Mouse (Mus musculus) heart, adult 8-10 months (tissue): ENCODE data around the gene Ercc8. TPM values are rescaled to one million over a fixed set of nuclear protein-coding genes. Genes with fewer than 3 reads are reported as not detected.

ENCODE experiments used
- DNase-seq: peaks from one replicate; pipeline ENCODE4 v3.0.0; 2022; ENCODE audit warnings: low spot score
- total RNA-seq, 4 experiments: library from RNA; stranded (reverse); gene quantifications; 2 replicates each; pipeline ENCODE4 v1.2.4; 2022

Ercc8 gene
- 1 to 10 TPM; 4.0 to 8.0 (median 5.6) TPM for total RNA-seq

DNA sequence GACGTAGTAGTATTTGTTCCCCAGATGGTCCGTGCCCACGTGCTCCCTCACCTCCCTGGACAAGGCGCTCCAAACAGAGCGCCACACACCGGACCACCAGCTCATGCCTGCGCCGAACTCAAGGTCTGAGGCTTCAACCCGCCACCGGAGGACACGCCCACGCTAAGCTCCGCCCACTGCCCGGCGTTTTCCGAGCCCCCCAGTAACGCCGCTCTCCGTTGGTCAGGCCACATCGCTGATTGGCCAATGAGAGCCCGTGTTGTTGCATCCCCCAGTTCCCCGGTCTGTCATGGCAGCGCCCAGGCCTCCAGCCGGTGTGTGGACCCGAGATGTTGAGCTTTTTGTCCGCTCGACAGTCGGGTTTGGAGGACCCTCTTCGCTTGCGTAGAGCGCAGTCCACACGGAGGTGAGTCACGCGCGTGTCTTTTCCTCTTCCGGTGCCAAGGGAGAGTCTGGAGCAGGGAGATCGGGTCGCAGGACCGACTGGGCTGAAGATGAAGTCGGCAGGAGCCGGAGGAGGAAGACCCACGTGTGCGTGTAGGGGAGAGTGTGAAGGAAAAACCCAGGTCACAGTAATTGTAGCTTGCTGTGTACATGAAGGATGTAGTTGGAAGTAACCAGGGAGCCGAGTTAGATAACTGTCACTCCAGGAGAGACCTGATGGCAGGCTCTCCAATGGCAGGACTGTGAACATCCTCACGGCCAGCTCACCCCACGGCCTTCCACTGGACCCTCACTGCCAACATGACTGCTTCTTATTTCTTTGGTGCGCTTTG lies at the start of gene Ercc8, which contains the start of gene Ndufaf2:
TSS of gene Ercc8 (plus strand) at position 267 of the 776 bp plus-strand sequence.
TSS of gene Ndufaf2 (minus strand) at position 159 of the 776 bp plus-strand sequence.
- peak; percentile 95 for DNase-seq

DNA sequence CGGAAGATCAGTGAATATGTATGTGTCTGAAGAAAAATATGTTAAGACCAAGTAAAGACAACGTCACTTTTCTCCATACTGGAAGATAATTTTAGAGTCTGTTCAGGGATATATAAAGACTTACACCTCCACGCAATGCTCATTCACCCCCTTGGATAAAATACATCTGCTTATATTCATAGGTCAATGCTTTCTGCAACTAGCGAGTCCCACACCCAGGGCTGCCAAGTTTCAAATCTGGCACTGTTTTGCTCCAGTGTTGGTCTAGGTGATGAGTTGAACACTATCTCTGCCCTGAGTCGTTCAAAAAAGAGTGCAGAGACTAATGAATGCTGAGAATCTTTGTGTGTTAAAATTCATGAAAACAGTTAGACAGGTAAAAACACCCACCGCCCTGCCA lies 47.6 kb upstream of the Ercc8 start:
- DNase-seq, result no peak

DNA sequence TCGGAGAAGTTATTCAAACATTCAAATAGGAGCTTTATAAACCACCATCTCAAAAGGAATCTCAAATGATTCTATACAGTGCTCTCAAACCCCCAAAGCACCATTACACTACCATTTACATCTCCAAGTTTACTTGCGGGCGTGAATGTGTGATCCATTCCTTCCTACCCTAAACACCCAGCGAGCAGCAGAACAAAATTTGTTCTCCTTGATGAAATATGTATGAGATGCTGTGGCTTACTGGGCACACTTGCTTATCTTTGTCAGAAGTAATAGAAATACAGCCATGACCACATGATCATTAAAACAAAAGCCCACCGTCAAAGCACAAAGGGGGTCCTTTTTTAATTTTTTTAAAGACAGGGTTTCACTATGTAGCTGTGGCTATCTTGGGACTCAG lies 45.0 kb upstream of the Ercc8 start:
- no peak for DNase-seq

DNA sequence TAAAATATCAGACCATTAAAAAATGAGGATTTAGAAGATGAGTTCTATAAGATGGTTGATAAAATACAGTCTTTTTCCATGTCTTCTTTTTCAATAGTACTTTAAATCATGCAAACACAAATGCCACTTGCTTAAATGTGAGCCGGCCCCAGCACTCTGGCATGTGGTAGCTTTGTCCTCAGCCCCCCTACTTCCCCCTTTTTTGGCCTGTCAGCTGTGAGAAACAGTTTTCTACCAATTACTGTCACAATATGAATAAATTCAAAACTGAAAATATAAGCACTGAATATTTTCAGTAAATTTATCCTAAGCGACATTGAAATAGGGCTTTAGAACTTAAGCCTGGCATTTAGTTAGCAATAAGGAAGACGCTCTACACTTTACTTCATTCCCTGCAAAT lies 44.3 kb upstream of the Ercc8 start:
- DNase-seq, result no peak

DNA sequence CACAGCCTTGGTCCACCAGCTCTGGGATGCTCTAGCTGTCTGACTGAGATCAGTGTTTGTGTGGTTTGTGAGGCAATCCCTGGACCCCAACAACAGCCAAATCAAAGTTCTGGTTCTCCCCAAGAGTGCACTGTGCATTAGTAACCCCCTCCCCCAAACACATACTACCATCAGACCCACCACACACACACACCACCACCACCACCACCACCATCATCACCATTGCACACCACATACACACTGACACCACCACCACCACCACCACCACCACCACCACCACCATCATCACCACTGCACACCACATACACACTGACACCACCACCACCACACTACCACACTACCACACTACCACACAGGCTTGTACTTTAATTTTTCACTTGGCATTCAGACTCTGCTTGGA lies 40.9 kb upstream of the Ercc8 start:
- no peak for DNase-seq

DNA sequence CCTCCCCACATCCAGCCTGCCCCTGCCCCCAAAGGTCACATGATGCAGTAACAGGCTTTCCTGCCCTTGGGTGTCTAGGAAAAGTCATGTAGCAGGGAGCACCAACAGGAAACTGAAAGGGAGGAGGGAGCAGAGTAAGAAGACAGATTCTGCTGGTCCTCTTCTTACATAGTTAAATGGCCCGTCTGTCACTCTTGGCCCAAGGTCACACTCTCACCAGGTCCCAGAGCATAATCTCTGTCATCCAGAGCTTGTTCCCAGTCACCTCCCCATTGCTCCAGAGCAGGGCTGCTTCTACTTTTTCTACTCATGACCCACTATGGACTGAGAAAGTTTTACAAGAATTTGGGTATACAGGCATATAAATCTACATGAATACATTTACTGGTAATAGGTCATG lies 40.3 kb upstream of the Ercc8 start:
- no peak for DNase-seq

DNA sequence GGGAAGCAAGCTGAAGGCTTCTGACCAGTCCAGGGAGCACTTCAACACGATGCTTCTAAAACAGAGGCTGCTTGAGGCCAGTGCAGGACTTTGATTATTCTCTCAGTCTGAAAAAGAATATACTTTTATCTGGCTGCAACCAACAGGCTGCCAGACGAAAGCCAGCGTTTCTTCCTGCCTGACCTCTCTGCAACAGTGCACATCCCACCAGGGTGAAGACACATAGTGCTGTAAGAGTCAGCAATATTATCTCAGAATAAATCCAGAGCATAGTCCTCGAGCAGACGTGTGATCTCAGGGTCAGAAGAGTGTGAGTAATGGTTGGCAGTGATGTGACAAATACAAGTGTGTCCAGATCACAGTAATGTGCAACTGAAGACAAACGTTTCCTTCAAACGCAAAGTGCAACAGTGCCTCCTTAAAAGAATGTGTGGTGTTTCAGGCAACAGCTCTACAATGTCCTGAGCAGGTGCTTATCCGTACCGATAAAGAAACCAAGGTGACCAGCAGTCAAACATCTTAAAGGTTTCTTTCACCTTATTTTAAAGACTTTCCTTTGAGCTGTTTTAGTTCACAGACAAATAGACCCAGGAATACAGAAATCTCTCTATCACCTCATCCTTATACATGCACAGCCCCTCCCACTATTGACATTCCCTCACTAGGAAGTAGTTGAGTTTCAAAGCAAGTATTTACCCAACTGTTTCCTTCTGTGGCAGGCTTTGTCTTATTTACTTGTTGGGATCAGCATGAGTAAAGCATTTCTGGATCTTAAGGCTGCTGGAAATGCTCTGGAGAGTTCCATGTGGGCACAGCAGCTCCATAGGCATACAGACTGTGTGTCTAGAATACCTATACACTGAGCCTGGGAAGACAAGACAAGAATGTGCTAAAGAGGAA lies 38.9 kb upstream of the Ercc8 start:
- no peak for DNase-seq

DNA sequence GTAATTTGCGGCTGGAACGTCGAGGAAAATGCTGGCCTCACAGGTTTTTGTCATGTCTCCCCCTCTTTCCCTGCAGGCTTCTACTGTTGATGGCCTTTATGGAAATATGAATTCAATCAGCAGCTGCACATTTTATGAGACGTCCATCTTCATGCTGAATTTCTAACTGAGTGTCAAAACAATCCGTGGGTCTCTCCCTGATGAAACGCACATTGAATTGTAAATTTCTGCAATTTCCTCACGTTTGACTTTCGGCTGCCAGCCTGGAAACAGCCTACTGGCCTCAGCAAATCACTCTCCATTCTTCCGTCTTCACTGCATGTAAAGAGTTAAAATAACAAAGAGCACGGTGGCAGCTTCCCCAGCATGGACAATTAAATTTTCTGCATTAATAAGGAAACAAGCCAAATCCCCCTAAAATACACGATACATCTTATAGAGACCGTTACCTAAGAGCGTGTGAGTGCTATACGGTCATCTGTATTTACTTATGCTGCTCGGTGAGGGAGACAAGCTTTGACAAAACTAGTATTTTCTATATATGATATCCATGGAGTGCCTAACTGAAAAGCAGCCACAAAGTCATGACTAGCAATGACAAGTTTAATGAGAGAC lies 35.3 kb upstream of the Ercc8 start:
- no peak for DNase-seq

DNA sequence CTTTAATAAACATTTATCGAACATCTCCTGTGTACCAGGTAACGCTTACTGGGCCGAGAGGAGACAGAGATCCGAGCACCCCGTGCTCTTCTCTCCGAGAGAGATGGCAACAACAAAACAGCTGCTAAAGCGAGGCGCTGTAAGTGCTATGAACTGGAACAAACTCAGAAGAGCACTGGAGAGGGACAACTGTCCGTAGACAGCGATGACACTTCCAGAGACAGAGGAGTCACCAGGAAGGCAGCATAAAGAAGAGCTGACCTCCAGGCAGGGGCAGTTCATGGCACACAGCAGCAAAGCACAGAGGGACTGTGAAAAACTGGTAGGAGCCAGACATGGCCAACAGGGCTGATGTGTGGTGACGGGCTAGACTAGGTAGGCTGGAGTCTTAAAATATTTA lies 34.4 kb upstream of the Ercc8 start:
- DNase-seq, result no peak

DNA sequence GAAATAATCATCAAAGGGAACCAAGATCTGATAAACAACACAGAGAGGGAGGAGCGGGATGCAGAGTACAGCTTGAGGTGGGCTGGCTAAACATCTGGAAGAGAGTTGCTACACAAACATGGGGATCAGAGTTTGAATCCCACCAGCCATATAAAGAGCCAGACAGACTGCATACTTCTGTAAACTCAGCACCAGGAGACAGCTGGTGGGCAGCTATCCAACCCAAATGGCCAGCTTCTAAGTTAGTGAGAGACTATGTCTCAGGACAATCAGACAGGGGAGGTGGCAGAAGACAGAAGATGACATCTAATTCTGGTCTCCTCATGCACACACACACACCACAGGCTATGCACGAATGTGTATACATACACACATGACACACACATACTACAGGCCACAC lies 32.3 kb upstream of the Ercc8 start:
- no peak for DNase-seq

DNA sequence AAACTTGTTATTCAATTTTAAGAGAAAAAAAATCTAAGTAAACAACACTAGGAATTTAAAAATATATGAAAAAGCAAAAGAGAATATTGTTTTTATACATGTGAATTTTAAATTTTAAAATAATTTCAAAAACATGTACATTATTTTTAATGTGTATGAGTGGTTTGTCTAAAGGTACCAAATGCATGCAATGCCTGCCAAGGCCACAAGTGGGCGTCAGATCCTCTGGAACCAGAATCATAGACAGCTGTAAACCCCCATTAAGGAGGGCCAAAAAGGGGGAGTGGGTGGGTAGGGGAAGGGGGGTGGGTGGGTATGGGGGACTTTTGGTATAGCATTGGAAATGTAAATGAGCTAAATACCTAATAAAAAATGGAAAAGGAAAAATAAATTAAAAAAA lies 31.4 kb upstream of the Ercc8 start:
- no peak for DNase-seq

DNA sequence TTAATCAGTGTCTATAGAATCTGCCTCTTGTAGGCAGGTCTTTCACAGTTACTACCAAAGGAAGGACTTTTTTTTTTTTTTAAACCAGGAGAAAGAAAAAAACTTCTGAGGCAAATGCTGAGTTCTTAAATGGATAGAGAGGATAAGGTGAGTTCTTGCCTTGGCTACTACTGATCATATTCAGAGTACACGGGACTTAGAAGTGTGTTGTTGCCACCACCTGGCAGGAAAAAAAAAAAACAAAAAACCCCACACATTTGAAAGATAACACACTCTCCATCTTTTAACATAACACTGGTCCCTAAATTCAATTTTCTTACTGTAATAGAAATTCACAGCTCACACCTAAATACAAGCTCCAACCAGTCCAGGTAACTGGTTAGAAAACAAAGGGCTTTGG lies 30.6 kb upstream of the Ercc8 start:
- no peak for DNase-seq

DNA sequence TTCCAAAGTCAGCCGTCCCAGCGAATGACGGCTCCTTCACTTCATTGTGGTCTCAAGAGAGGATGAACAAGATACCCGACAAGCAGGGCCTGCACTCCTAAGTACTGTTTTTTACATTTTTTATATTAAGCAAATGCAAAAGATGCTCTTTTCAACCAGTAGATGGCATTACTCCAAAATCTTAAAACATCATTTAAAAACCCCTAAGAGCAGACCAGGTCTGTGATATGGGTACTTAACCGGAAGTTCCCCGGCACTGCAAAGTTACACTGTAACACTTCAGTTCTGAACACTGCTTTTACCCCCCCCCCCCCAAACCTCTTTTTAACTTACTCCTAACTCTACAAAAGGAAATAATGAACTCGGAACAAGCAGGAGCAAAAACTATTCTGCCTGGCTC lies 29.5 kb upstream of the Ercc8 start:
- peak; percentile 38 for DNase-seq

DNA sequence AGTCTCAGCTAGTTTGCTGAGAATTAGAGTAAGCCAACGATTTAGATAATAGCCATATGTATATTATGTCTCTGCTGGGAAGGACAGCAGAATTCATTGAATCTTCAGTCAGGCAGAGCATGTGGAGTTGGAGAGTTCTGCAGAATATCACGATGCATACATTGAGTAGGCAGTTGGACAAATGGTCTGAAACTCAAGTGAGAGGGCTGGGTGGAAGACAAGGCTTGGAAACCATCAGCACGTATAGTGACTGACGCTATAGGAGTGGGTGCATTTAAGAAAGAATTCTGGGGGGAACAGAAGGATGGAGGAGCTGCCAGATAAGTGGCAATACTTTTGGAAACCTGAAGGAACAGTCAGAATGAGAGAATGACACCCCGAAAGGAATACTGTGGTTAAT lies 27.8 kb upstream of the Ercc8 start:
- DNase-seq, result no peak

DNA sequence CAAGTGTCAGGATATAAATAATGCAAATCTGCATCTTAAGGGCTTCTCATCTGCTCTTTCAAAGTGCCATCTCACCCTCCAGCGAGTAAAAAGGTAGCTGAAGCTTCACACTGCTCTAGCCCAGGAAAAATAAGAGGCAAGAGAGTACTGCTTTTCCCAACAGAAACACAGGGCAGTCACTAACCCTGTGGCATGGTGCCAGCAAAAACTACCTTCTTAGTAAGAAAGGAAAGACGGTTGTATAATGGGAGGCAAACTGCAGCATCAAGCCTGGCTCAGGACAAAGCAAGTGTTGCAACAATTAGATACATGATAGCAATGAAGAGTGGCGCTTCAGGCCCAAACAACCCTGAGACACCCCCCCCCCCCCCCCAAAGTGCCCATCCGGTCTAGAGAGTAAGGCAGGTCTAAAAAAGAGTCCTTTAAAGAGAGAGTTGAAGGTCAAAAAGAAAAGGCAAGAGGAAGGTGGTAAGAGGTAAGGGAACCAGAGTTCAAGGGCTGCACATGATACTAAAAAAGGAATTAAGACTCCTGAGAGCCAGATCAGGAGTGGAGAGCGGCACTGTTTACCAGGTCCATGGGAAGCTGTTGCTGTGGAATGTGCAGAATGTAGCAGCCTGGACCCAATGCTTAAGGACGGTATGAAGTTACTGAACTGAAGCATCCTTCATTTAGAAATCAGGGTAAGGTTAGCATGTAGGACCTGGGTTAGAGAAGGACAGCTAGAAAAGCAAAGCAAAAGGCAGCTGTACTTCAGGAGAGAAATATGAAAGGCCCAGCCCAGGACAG lies 26.3 kb upstream of the Ercc8 start:
- no peak for DNase-seq

DNA sequence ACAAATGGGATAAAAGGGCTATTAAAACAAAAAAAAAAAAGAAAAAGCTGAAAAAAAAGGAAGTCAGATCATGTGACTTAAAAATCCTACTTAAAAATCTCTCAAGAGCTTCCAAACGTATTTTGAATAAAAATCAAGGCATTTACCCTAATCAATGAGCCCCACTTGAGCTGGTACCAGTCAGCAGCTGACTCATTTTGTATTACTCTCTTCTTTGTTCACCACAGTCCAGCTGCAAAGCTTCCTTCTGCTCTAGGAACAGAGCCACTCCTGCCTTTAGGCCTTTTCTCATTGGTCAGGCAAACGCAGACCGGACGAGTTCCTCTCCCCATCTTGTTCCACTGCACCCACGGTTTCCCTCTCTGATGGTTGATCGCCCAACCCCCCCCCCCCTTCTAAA lies 22.9 kb upstream of the Ercc8 start:
- DNase-seq, result no peak

DNA sequence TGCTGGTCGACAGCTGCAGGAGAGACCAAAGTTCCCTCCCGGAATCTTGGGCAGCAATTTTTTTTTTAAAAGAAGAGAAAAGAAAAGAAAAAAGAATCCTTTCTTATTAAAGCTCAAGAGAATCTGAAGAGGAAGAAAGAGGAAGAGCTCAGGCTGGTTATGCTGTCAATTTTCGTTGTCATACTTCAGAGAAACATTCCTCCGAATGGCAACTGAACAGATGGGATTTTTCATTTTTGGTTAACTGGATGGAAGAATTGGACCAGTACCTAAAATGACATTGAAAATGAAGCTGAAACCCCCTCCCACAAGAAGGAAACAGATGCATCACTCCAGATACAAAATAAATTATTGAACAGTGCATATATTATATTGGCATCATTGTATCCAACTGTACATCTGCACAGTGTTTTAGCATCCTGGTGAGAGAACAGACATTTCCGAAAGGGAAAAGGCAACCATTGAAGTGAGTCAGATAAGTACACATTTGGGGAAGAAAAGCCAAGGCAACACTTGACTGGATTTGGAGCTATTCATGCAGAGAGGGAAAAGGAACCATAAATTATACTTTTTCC lies 20.0 kb upstream of the Ercc8 start:
- no peak for DNase-seq

DNA sequence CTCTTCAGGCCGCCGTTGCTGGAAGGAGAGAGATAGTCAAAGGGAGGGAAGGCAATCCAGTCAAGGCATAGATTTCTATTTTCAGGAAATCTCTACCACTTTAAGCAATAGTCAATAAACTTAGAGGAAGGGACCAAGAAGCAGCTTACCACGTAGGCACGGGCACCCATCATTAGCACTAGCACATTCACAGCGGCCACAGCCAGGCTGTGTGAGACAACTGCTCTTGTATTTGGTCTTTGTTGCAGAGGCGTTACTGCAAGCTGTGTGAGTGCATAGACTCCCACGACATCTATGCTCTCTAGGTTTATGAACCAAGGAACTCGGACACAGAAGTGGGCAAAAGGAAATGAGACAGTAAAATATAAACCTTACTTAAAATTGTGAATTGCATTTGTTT lies 14.4 kb upstream of the Ercc8 start:
- DNase-seq, result no peak

DNA sequence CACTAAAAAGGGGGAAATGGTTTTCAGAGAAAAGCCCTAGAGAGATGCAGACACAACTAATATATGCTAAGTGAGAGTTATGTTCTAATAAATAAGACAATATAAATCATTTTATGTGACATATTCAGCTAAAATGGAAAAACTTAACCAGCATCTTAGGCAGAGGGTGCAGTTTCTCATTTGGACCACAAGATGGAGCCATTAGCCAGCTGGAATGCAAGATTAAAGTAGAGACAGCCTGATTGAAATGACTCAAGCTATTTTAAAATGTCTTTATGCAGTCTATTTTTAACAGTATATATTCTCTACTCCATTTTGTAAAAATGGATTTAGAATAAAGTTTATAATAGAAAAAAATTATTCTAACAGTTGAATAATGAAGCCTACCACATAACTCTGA lies 6.7 kb upstream of the Ercc8 start:
- DNase-seq, result no peak

DNA sequence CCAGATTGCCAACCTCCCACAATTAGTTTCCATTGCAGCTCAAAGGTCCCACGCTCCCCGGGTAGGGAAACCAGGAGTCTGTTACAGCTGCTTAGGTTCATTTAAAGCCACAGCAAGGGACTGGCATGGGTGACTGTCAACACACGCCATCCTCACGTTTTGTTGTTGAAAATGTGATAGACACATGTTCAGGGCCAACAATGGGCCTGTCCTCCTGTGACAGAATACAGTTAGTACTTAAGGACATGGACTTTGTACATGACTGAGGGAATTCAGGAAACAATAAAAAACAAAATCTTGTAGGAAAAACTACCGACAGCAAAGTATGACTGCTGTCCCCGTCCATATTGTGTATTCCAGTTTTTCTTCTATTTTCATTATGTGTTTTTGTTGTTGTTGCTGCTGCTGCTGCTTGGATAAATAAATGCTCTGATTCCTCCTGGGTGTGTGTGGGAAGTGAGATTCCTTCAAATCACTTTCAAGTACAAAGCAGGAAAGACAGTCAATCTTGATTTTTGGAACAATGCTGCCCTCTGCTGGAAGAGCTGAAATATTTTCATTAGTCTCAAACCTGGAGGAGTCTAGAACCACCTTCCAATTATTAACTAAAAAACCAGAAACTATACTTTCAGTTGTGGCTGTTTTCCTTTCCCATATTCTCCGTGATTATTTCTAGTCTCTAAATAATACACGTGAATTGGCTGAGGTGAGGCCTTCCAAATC lies 5.7 kb upstream of the Ercc8 start:
- peak; percentile 65 for DNase-seq

DNA sequence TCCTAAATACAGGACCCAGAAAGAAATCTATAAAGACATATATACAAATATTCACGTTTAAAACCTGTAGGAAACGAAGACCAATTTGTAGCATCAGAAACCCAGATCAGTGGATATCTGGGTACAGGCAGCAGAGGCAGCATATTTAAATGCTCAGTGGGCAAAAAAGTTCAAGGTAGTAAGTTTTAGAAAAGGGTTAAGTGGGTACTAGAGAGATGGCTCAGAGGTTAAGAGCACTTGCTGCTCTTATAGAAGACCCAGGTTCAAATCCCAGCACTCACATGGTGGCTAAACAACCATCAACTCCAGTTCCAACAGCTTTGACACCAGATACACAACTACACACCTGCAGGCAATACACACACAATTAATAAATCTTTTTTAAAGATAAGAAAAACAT lies 1.4 kb upstream of the Ercc8 start:
- DNase-seq, result no peak
